Mouse (Mus musculus): Measurements from ENCODE around the gene Foxp4.
A peak's percentile ranks its signal among the peaks of the same experiment; 100 is the strongest.

Gene Foxp4

DNA sequence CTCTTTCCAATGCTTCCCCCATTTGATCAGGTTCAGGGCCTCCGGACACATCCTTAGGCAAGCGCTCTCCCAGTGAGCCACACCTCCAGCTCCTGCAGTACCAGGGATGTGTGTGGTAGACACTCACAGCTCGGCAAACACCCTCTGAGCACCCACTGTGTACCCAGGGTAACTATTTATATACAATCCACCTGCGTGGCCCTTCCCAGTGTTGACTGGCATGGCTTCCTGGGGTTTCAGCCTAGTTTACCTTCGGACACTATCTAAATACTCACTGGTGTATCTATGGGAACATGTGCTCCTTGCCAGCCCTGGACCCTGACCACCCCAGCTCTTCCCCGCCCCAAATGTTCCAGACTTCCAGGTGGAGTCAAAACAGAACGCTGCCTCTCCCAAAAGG lies 34.7 kb downstream of the Foxp4 start:
- no peak for DNase-seq (ENCODE audit: low spot score)

DNA sequence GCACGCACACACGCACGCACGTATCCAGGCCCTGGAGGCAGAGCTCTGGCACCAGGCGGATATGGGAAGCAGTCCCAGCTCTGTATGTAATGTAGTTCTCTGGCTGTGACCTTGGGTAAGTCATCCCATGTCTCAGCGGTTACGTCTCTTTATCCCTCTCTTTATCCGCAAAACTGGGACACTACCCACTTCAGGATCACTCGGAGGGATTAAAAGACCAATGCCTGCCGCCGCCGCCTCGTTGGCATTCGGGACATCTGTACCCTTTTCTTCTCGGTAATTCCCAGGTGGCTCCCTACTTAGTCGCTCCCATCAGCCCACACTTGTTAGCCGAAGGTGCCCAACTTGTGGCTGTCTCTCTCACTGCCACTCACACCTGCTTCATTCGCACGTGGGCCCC lies 35.2 kb downstream of the Foxp4 start:
- no peak for DNase-seq (ENCODE audit: low spot score)

DNA sequence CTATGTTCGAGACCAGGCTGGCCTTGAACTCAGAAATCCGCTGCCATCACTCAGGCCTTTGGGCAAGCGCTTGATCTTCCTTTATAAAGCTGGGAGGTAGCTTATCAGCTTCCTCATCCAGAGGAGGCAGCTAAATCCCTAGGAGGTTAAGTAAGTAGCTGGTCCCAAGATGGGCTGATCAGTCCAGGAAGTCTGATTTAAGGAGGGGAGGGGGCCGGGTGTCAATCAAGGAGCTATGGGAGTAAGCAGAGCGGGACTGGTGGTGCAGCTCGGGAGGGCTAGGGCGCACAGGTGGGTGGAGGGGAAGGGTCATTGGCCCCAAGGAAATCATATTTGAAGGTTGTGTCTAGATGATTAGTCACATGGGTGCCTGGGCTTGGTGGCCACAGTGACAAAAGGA lies 35.8 kb downstream of the Foxp4 start:
- DNase-seq (ENCODE audit: low spot score) = no peak

DNA sequence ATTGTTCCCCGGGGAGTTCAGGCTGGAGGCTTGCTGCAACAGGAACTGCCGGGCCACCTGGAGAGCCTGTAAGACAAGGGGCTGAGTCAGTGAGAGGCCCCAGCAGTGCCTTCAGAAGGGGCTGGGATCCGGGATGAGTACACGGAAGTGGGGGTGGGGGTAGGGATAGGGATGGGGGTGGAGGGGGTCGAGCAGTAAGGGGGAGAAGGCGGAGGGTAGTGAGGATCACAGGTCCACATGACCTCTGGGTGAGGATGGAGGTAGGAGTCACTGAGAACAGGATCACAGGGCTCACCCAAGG lies 36.3 kb downstream of the Foxp4 start:
- no peak for DNase-seq (ENCODE audit: low spot score)

DNA sequence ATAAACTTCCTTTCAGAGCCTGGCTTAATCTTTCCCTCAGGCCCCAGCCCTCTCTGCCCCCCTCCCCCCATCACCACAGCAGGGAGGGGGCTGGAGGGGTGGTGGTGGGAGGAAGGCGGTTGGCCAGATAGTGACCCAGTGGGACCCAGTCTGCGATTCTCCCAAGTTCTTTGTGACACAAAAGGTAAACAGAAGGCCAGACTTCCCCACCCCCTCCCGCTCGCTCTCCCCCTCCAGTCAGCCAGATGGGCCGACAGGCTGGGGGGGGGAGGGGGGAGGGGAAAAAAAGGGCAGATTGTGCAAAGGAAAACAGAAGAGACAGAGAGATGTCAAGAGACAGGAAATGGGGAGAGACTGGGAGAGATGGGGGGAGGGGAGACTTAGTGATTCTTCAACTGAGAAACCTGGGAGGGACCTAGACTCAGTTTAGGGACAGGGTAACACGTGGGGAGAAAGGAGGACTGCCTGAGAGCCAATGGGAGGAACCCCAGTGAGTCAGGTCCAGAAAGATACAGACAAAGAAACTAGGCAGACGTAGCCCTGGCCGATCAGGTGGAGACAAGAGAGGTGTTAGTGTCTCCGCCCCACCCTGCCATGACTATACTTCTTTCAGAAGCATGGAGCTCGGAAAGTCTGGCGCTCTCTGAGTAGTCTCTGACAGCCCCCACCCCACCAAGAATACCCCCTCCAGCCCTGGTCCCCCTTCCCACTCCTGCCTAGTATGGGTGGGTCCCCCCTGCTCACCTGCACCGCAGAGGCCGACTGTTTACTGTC lies 36.9 kb downstream of the Foxp4 start:
- no peak for DNase-seq (ENCODE audit: low spot score)

DNA sequence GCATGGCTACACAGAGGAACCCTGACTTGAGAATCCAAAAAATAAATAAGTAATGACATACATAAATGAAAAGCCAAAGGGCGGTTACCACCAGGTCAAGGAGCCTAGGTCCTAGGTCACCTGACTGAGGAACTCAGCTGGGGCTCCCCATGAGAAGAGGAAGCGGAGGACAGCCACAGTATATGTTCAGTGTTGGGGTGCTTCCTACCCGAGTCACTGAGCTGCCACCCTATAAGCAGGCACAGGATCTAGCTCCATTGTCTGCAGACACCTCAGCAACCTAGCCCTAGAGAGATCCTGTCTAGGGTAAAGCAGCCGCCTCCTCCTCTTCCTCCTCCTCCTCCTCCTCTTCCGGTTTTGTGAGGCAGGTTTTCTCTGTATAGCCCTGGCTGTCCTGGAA lies 41.3 kb downstream of the Foxp4 start:
- DNase-seq (ENCODE audit: low spot score) = no peak

DNA sequence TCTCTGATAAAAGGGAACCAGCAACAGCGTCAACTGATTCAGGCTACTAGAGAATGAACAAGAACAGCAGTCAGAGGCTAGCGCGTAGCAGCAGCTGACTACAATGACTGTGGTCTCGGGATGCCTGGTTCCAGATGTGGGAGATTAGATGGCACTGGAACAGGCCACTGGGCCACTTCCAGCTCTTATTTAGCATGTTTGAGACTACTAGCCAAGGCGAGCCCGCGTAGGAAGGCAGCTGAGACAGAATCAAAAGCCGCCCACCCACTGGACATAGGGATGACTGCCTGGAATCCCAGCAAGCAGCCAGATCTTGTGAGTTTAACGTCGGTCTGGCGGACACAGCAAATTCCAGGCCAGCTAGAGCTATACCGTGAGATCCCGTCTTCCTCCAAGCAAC lies 43.1 kb downstream of the Foxp4 start:
- DNase-seq (ENCODE audit: low spot score) = no peak

DNA sequence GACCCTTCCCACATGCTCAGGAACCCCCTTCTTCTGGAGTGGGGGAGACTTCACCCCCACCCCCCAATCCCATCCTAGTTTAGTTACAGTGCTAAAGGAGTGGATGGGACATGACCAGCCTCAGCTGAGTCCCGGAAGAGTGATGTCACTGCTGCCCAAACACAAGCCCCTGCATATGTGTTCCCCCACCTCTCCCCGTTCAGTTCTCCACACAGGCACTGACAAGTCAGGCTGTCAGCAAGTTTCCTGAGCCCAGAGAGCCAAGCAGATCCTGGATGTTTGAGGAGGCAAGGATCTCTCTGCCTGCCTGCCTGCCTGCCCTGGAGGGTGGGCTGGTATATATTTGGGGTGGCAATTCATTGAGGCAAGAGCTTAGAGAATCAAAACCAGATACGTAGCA lies 45.2 kb downstream of the Foxp4 start:
- no peak for DNase-seq (ENCODE audit: low spot score)

DNA sequence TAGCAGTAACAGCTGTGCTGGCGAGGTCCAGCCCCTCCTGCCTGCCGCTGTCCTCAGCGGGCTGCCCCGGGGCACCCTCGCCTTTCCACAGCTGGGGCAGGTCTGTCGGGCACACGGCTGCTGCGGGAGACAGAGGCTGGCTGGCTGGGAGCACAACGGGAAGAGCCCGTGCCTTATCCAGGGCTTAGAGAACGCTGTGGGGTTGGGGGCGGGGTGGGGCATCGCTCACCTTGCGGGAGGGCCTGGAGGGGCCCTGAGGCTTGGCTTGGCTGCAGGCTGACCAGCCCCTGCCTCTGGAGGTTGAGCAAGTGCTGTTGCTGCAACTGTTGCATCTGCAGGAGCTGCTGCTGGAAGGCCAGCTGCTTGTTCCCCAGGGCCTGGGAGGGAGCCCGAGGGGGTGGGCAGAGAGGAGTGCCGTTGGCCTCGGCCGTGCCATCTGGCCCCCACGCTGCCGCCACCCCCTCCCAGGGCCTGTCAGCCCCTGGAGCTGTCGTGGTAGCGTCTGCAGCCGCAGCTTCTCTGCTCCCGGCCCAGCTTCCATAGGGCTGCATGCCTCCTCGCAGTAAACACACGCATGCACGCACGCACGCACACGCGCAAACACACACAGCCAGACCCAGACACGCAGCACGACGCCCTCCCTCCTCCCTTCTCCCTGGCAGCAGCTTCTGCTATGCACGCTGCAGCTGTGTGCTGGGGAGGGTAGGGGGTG lies 45.9 kb downstream of the Foxp4 start:
- DNase-seq (ENCODE audit: low spot score) = no peak

DNA sequence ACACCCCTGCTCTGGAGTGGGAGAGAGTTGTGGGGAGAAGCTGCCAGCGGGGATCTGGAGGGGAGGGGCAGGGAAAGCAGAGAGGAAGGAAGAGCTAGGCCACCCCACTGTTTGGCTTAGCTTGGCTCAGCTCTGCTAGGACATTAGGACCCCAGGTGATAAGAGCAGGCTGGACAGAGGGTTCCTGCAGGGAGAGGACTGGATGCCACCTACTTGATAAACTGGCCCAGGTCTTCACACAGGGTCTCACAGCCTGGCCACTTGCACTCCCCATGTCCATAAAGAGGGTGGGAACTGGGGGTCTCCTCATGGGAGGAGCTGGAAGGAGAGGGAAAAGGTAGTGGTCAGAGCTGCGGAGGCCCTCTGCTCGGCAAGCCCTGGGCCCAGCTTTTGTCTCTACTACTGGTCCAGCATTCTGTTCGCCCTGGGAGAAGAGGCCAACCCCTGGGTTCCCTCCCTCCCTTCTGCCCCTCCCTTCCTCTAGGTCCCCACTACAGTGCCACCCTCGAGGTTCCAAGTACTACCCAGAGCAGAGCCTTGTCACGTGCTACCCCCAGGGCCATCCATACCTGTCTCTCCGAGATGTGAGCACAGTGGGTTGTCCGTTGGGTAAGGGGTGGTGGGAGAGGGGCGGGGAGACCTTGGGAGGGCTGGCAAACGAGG lies 46.6 kb downstream of the Foxp4 start:
- DNase-seq (ENCODE audit: low spot score) = no peak

DNA sequence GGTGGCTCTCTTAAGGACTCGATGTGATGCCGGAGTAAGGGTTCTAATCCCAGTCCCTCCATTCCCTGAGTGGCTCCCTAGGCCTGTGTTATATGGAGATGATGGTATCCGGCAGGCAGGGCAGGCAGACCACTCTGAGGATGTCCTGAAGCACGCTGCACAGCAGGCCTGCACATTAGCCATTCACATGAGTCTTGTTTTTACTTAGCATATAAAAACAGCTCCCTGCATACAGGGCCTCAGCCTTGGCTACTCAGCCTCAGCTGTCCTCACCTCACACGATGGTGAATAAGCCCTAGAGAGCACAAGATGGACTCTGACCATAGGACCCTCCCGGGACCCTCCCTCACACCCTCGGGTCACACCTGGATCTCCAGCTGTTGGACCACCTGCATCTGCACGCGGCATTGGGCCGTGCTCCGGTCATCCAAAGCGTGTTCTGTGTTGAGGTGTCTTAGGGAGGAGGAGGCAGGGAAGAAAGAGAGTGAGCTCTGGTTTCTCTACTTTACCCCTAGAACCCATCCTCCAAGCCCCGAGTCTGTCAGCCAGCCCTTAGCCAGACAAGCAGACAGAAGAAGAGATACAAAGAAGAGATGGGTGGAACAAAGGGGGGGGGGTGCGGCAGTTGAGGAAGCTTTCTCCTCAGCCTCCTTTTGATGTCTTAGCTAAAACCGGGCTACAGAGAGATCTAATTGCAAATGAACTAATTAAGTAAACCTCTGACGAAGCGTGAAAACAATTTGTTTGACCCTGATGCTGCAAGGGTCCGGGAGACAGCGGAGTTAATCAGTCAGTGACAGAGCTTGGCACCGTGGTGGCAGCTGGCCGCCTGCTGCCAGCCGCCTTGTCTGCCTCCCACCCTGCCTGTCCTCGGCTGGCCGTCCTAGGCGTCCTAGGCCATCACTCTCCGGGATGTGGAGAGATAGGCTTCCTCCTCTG lies 47.4 kb downstream of the Foxp4 start:
- no peak for DNase-seq (ENCODE audit: low spot score)

DNA sequence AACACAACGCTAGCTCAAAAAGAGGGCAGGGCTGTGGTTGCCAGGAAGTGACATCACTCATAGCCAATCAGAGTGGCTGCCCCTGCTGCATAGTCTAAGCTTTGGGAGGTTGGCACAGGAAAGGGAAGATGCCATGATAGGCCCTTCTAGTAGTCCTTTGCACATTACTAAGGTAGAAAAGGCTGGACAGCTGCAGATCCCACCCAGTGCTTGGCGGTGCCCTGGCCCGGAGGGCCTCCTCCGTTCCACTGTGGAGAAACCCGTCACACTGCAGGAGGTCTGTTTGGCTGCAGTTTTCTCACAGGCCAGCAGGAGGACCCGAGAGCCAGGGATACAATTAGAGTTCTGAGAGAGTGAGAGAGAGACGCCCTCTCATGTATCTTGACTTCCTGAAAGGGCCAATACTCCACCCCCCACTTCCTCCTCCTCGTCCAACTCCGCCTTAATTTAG lies 51.1 kb downstream of the Foxp4 start:
- peak; percentile 66 for DNase-seq (ENCODE audit: low spot score)

DNA sequence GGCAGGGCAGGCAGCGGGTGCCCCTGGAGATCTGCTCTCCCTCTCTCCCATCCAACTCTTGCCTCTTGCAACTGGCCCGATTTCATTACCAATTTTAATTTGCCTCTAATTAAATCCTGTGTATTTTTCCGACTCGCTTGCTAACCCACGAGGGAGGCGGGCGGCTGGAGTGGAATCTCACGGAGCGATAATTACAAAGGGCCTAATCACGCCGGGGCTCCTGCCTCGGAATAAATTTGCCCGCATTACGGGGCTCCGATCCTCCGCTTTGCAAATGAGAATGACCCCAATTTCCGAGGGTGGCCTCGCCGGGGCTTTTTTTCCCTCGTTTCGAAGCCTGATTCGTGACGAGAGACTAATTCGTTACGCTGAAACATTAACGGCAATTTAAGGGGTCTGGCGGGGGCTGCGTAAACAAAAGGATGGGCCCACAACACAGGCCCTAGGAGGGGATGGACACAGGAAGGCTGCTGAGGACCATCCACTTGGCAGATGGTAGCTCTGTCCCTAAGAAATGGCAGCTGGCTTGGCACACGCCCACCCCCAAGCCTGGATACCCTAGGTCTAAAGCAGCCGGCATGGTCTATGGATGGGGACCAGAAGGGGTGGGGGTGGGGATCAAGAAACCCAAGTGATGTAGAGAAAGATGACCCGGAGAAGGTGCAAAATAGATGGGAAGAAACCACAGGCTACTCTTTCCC lies 52.0 kb downstream of the Foxp4 start:
- no peak for DNase-seq (ENCODE audit: low spot score)

DNA sequence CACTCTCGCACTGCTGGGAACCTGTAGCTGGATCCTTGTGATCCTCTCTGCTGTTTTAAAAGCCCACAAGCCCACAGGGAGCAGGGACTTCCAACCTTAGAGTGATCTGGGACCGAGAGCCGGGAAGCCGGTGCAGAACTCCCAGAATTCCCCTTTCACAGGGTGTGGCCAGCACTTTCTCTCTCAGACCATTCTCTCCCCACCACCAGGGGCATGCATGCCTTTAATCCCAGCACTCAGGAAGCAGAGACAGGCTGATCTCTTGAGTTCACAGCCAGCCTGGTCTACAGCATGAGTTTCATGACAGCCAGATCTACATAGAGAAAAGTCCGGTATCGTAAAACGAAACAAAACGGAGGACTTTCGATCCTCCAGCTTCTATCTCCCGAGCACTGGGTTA lies 54.6 kb downstream of the Foxp4 start:
- DNase-seq (ENCODE audit: low spot score) = no peak

DNA sequence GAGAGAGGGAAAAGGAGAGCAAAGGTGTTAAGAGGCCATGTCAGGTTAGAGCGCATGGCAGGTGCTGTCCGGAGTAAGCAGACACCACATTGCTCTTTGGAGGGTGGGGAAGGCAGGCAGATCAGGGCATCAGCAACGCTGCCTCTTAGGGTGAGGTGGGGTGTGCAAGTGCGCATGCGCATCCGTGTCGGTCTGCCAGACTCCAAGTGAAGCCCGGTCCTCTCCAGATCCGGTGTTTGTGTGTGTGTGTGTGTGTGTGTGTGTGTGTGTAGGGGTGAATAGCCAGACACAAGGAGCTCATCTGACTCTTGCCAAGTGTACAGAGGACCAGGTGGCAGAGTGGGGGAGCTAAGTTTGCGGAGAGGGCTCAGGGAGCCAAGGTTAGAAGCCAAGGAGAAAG lies 58.4 kb downstream of the Foxp4 start:
- no peak for DNase-seq (ENCODE audit: low spot score)

DNA sequence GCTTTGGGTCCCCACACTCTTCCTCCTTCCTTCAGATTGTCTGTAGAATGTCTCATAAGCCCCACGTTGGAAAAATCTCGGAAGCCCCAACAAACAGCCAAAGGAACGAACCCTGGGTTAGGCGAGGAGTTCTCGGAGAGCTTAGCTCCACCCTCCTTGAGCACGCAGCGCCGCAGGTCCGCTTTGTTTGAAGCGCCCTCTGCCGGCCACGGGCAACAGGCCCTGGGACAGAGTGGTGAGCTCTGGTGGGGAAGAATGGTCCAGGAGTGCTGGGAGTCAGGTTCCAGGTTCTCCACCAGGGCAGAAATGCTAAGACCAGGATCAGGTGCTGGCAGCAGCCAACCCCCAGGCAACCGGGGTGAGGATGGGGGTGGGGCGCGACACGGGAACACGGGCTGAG lies 59.9 kb downstream of the Foxp4 start:
- peak; percentile 71 for DNase-seq (ENCODE audit: low spot score)

DNA sequence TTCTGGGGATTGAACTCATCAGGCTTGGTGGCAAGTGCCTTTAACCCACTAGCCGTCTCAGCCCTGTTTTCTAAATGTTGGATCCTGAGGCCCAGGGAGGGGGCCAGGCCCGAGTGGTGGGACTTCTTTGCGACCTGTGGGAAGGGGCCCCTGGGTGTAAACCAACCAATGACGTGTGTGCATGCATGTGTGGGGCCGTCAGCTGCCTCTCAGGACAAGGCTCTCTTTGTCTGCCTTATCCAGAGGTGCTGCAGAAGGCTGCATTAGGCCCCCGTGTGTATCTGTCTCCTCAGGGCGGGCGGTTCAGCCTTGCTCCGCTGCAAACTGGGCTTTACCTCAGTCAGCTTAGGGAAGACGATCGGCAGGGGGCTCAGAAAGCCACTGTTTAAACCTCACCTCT lies 61.0 kb downstream of the Foxp4 start:
- no peak for DNase-seq (ENCODE audit: low spot score)

DNA sequence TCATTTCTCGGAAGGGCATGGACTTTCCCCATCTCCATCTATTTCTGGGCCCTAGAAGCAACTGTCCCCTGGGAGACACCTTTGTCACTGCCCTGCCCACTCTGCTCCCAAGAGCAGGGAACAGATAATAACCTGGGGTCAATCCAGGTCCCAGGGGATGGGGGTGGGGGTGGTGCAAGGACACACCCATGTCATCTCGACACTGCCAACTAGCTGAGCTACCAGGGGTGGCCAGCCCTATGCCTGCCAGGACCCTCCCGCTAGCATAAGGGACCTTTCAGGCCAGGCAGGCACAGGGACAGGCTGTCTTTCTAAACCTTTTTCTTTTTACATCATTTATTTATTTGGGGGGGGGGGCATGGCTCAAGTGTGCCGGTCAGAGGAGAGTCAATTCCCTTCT lies 61.4 kb downstream of the Foxp4 start:
- no peak for DNase-seq (ENCODE audit: low spot score)

DNA sequence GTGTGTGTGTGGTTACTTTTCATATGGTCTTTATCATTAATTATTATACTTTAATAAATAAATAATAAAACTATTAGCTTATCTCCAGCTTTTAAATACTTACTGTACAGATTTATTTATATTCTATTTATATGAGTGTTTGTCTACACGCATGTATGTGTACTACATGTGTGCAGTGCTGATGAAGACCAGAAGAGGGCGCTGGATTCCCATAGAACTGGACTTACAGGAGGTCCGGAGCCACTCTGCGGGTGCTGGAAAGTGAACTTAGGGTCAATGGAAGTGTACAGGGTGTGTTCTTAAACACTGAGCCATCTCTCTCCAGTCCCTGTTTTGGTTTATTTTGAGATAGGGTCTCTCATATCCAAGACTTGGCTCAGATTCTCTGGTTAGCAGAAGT lies 68.9 kb downstream of the Foxp4 start:
- DNase-seq (ENCODE audit: low spot score) = no peak

DNA sequence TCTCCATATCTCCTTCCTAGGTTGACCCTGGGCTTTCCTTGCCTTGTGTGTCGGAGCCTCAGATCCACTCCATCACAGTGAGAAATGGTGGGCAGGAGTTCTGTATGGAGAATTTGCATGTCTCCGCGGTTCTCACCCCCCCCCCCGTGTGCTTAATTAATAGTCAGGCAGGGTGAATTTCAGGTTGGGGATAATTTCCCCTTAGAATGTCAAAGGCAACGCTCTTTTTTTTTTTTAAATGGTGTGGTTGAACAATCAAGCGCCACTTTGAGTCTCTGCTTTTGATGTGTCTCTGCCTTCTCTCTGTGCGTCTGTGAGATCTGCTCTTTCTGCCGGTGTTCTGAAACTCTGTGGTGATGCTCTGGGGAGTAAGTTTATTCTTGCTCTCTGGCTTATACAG lies 69.5 kb downstream of the Foxp4 start:
- no peak for DNase-seq (ENCODE audit: low spot score)

DNA sequence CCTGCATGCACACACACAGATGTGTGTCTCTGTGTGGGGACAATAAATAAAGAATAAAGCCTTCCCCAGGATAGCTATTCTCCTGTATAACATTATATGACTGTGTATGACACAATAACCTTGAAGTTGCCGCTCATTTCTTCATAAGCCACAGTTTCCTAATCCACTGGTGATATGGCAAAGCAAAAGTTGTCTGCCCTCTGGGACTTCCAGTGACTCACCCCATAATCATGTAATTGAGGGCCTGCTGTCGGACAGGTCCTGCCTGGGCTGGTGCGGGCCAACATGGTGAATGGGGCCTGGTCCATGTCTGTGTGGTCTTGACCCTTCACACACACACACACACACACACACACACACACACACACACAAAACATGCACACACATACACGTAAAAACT lies 70.7 kb downstream of the Foxp4 start:
- DNase-seq (ENCODE audit: low spot score) = peak; percentile 27

DNA sequence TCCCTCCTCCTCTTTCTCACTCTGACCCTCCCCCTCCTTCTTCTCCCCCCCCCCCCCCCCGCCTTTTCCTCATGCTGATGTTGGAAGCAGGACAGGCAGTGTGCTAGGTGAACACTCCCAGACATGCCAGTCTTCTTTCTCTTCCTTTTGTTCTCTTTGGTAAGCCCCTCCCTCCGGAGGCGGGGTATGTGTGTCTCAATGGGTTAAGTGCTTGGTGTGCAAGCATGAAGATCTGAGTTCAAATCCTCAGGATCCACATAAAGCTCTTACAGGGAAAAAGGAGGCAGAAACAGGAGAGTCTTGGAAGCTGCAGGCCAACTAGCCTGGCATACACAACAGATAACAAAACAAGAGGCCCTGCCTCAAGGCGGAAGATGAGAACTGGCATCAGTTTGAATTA lies 71.1 kb downstream of the Foxp4 start:
- no peak for DNase-seq (ENCODE audit: low spot score)
